Mouse (Mus musculus) hindbrain, embryonic 16.5 days (tissue): ENCODE measurements at regions not wholly inside any gene's neighbourhood (a gene's known extent, or its start where the extent isn't known, plus 50 kb on each side); places are given as distances from the start of the nearest gene placed in this dataset.
A peak's percentile ranks its signal among the peaks of the same experiment; 100 is the strongest.

Experiments used
- ATAC-seq: fragments of 200-750 bp; cut with Nextera tagmentation; 2 replicates; pipeline ENCODE4 v1.8.0; 2017; ENCODE audit warnings: moderate TSS enrichment, moderate library complexity
- H3K27ac ChIP-seq: fragments of 300-500 bp; sonication (generic); 2 replicates; pipeline ENCODE4 v1.5.1; 2014; ENCODE audit warnings: low read depth, mild to moderate bottlenecking, control low read depth, low read length, moderate library complexity
- H3K27me3 ChIP-seq: fragments of 300-500 bp; sonication (generic); replicated peaks from 2 replicates; pipeline ENCODE4 v1.6.1; 2014; ENCODE audit warnings: low read length; ENCODE audit not compliant: control insufficient read depth, insufficient read depth
- H3K36me3 ChIP-seq: fragments of 300-500 bp; sonication (generic); 2 replicates; pipeline ENCODE4 v1.6.1; 2014; ENCODE audit warnings: mild to moderate bottlenecking, low read length, moderate library complexity, mixed read lengths; ENCODE audit not compliant: control insufficient read depth, insufficient read depth
- H3K4me1 ChIP-seq: fragments of 300-500 bp; sonication (generic); 2 replicates; pipeline ENCODE4 v1.6.1; 2014; ENCODE audit warnings: low read depth, low read length; ENCODE audit not compliant: control insufficient read depth, insufficient read depth
- H3K4me2 ChIP-seq: fragments of 300-500 bp; sonication (generic); 2 replicates; pipeline ENCODE4 v1.6.1; 2014; ENCODE audit warnings: mild to moderate bottlenecking, low read length, control low read depth, moderate library complexity
- H3K4me3 ChIP-seq: fragments of 300-500 bp; sonication (generic); 2 replicates; pipeline ENCODE4 v1.5.1; 2014; ENCODE audit warnings: mild to moderate bottlenecking, low read length, control low read depth, moderate library complexity
- H3K9ac ChIP-seq: fragments of 300-500 bp; sonication (generic); 2 replicates; pipeline ENCODE4 v1.6.1; 2014; ENCODE audit warnings: low read depth, mild to moderate bottlenecking, control low read depth, low read length, moderate library complexity
- H3K9me3 ChIP-seq: fragments of 300-500 bp; sonication (generic); 2 replicates; pipeline ENCODE4 v1.6.1; 2014; ENCODE audit warnings: mild to moderate bottlenecking, low read length, moderate library complexity; ENCODE audit not compliant: control insufficient read depth
- WGBS: fragments of 180-500 bp; shearing (Covaris S2); extraction: QIAGEN DNeasy Blood & Tissue Kit; methylation state at CpG from one replicate; pipeline ENCODE4 v1.1.7; 2014; 5-methylcytosine and 5-hydroxymethylcytosine counted together

GRCm38 (mm10) chr1:166820050-166820449 lies 138.4 kb upstream of the Fmo9 start:
- H3K9ac ChIP-seq = no peak overlapping the region
- WGBS = 86% methylated on average over 5 of the region's 5 CpGs
- H3K27ac ChIP-seq = no peak overlapping the region
- no peak overlapping the region for H3K4me3 ChIP-seq
- no peak overlapping the region for H3K4me2 ChIP-seq
- peaks cover 2% of the 10 kb centered on the region; the same call in 1 of the 2 replicates for H3K9me3 ChIP-seq
- H3K4me1 ChIP-seq = no peaks in the 10 kb centered on the region
- no peaks in the 10 kb centered on the region for H3K36me3 ChIP-seq
- no peaks in the 10 kb centered on the region for H3K27me3 ChIP-seq
- ATAC-seq = no peak

GRCm38 (mm10) chr1:166821146-166821545 lies 139.5 kb upstream of the Fmo9 start:
- Histone ChIP-seq H3K4me2 (no peak overlapping the region), H3K9me3 (peaks cover 2% of the 10 kb centered on the region; the same call in 1 of the 2 replicates), H3K36me3 (no peaks in the 10 kb centered on the region), H3K27me3 (no peaks in the 10 kb centered on the region), H3K4me3 (no peak overlapping the region), H3K9ac (no peak overlapping the region), H3K27ac (no peak overlapping the region), H3K4me1 (no peaks in the 10 kb centered on the region)
- ATAC-seq = no peak
- 51% methylated on average over 3 of the region's 3 CpGs for WGBS

GRCm38 (mm10) chr1:166837299-166837698 lies 155.7 kb upstream of the Fmo9 start:
- no peak for ATAC-seq
- Histone ChIP-seq H3K27ac (no peak overlapping the region), H3K4me2 (no peak overlapping the region), H3K9me3 (no peaks in the 10 kb centered on the region), H3K4me3 (no peak overlapping the region), H3K4me1 (peaks cover 4% of the 10 kb centered on the region; the same call in 1 of the 2 replicates), H3K36me3 (no peaks in the 10 kb centered on the region), H3K9ac (no peak overlapping the region), H3K27me3 (no peaks in the 10 kb centered on the region)
- 73% methylated on average over 1 of the region's 1 CpGs for WGBS

GRCm38 (mm10) chr1:166839833-166840232 lies 158.2 kb upstream of the Fmo9 start:
- ATAC-seq = peak; percentile 62; the same call in 1 of the 2 replicates
- no peak overlapping the region for H3K9ac ChIP-seq
- no peaks in the 10 kb centered on the region for H3K9me3 ChIP-seq
- no peaks in the 10 kb centered on the region for H3K27me3 ChIP-seq
- no peak overlapping the region for H3K4me3 ChIP-seq
- H3K4me2 ChIP-seq = no peak overlapping the region
- WGBS = 23% methylated on average over 7 of the region's 7 CpGs
- no peak overlapping the region for H3K27ac ChIP-seq
- no peaks in the 10 kb centered on the region for H3K36me3 ChIP-seq
- peaks cover 18% of the 10 kb centered on the region for H3K4me1 ChIP-seq

GRCm38 (mm10) chr1:166843397-166843877 lies 157.8 kb upstream of the Fam78b start:
- Histone ChIP-seq H3K9ac (peak overlapping the region; percentile 47), H3K4me3 (peak overlapping the region; percentile 28), H3K36me3 (no peaks in the 10 kb centered on the region), H3K9me3 (no peaks in the 10 kb centered on the region), H3K27ac (peak overlapping the region; percentile 46), H3K4me2 (peak overlapping the region; percentile 57), H3K27me3 (no peaks in the 10 kb centered on the region), H3K4me1 (peaks cover 18% of the 10 kb centered on the region)
- WGBS = 4% methylated on average over 11 of the region's 11 CpGs
- peak; percentile 82 for ATAC-seq

- no peak overlapping the region for H3K4me2 ChIP-seq
- no peak overlapping the region for H3K9ac ChIP-seq
- no peak overlapping the region for H3K4me3 ChIP-seq
- H3K9me3 ChIP-seq = no peaks in the 10 kb centered on the region
- no peaks in the 10 kb centered on the region for H3K27me3 ChIP-seq
- ATAC-seq = no peak
- peaks cover 14% of the 10 kb centered on the region for H3K4me1 ChIP-seq
- H3K36me3 ChIP-seq = no peaks in the 10 kb centered on the region
- WGBS = 86% methylated on average over 5 of the region's 5 CpGs
- H3K27ac ChIP-seq = no peak overlapping the region
These were observed 154.7 kb upstream of the Fam78b start for GRCm38 (mm10) chr1:166846566-166846965.

- Histone ChIP-seq H3K9me3 (no peaks in the 10 kb centered on the region), H3K36me3 (no peaks in the 10 kb centered on the region), H3K9ac (no peak overlapping the region), H3K27ac (no peak overlapping the region), H3K4me1 (peaks cover 14% of the 10 kb centered on the region), H3K27me3 (no peaks in the 10 kb centered on the region), H3K4me2 (no peak overlapping the region), H3K4me3 (no peak overlapping the region)
- ATAC-seq = no peak
- WGBS = 97% methylated on average over 6 of the region's 6 CpGs
These were observed 154.0 kb upstream of the Fam78b start for GRCm38 (mm10) chr1:166847233-166847632.

GRCm38 (mm10) chr1:166848015-166848535 lies 153.1 kb upstream of the Fam78b start:
- Histone ChIP-seq H3K9ac (no peak overlapping the region), H3K27ac (no peak overlapping the region), H3K4me2 (no peak overlapping the region), H3K27me3 (no peaks in the 10 kb centered on the region), H3K36me3 (no peaks in the 10 kb centered on the region), H3K9me3 (no peaks in the 10 kb centered on the region), H3K4me3 (no peak overlapping the region), H3K4me1 (peaks cover 8% of the 10 kb centered on the region)
- no peak for ATAC-seq
- 50% methylated on average over 4 of the region's 4 CpGs for WGBS

- no peak for ATAC-seq
- Histone ChIP-seq H3K4me1 (no peaks in the 10 kb centered on the region), H3K27ac (no peak overlapping the region), H3K9me3 (no peaks in the 10 kb centered on the region), H3K27me3 (no peaks in the 10 kb centered on the region), H3K4me2 (no peak overlapping the region), H3K36me3 (no peaks in the 10 kb centered on the region), H3K4me3 (no peak overlapping the region), H3K9ac (no peak overlapping the region)
- 97% methylated on average over 4 of the region's 4 CpGs for WGBS
These were observed 145.2 kb upstream of the Fam78b start for GRCm38 (mm10) chr1:166855988-166856387.
